Mouse (Mus musculus) neural tube, embryonic 14.5 days (tissue): ENCODE measurements around the gene Il10. TPM values are rescaled to one million over a fixed set of nuclear protein-coding genes. Genes with fewer than 3 reads are reported as not detected.
"Not testable (repeated sequence)": the region's sequence is repeated elsewhere in the genome, so short reads cannot be mapped to it uniquely, and the experiment has no call there.

Experiments
- ATAC-seq: fragments of 200-750 bp; cut with Nextera tagmentation; 2 replicates; pipeline ENCODE4 v1.8.0; 2017; ENCODE audit warnings: low read depth, mild to moderate bottlenecking, moderate TSS enrichment, moderate library complexity
- H3K27ac ChIP-seq: fragments of 300-500 bp; sonication (generic); 2 replicates; pipeline ENCODE4 v1.5.1; 2014; ENCODE audit warnings: low read depth, mild to moderate bottlenecking, control low read depth, low read length, moderate library complexity, mixed read lengths
- H3K27me3 ChIP-seq: fragments of 300-500 bp; sonication (generic); 2 replicates; pipeline ENCODE4 v1.6.1; 2014; ENCODE audit warnings: low read length; ENCODE audit not compliant: control insufficient read depth, insufficient read depth
- H3K36me3 ChIP-seq: fragments of 300-500 bp; sonication (generic); 2 replicates; pipeline ENCODE4 v1.6.1; 2014; ENCODE audit warnings: low read length, mixed read lengths; ENCODE audit not compliant: control insufficient read depth, insufficient read depth
- H3K4me1 ChIP-seq: fragments of 300-500 bp; sonication (generic); 2 replicates; pipeline ENCODE4 v1.6.1; 2014; ENCODE audit warnings: low read length; ENCODE audit not compliant: control insufficient read depth, insufficient read depth
- H3K4me2 ChIP-seq: fragments of 300-500 bp; sonication (generic); 2 replicates; pipeline ENCODE4 v1.6.1; 2014; ENCODE audit warnings: mild to moderate bottlenecking, low read depth, low read length, control low read depth
- H3K4me3 ChIP-seq: fragments of 300-500 bp; sonication (generic); 2 replicates; pipeline ENCODE4 v1.5.1; 2014; ENCODE audit warnings: low read depth, low read length, control low read depth, mixed read lengths
- H3K9ac ChIP-seq: fragments of 300-500 bp; sonication (generic); replicated peaks from 2 replicates; pipeline ENCODE4 v1.6.1; 2014; ENCODE audit warnings: low read depth, mild to moderate bottlenecking, control low read depth, low read length, mixed read lengths
- H3K9me3 ChIP-seq: fragments of 300-500 bp; sonication (generic); 2 replicates; pipeline ENCODE4 v1.6.1; 2016; ENCODE audit warnings: low read length; ENCODE audit not compliant: control insufficient read depth
- WGBS: fragments of 180-500 bp; shearing (Covaris S2); extraction: QIAGEN DNeasy Blood & Tissue Kit; methylation state at CpG from one replicate; pipeline ENCODE4 v1.1.7; 2014; 5-methylcytosine and 5-hydroxymethylcytosine counted together
- polyA plus RNA-seq: library from polyadenylated mRNA; unstranded; fragments of >200 nt; fragmentation: Nextera tagmentation; extraction: Ambion mirVana; gene quantifications from 2 replicates; pipeline ENCODE4 v1.2.1, GENCODE M21; 2014

Gene Il10
- polyA plus RNA-seq, 1 experiment from 2014 or later = not detected

DNA sequence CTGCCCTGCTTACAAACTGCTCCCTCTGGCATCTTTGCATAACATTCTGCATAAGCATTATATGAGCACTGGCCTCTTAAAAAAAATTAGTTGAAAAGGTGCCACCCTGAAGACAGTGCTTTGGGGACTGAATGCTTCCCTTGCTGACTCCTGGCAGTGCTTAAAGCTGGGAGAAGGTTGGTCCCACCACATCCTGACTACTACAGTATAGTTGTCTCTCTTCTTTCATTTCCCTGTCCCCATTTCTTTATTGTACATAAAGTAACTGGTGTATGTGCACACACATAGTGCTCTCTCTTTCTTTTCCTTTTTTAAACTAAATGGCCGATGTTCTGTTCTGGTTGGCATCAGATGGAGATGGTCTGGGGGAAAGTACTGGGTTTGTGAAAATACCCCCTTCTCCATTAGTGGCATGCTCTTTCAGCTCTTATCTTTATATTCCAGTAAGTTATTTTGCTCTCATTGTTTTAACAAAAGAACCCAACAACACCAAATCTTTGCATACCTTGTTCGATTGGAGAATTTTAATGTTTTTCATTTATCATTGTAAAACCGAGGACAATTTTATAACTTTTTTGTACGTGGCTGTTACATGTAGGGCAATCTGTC lies 3.7 kb downstream of the Il10 start:
- not testable (repeated sequence) for H3K4me1 ChIP-seq, H3K9ac ChIP-seq, H3K27ac ChIP-seq, H3K4me2 ChIP-seq, H3K36me3 ChIP-seq, H3K27me3 ChIP-seq, H3K4me3 ChIP-seq, H3K9me3 ChIP-seq, ATAC-seq
- 87% methylated on average over 4 of the region's 4 CpGs for WGBS

- H3K36me3 ChIP-seq = no peaks in the 10 kb centered on the region
- no peak overlapping the region for H3K4me2 ChIP-seq
- no peak overlapping the region for H3K27ac ChIP-seq
- WGBS = 80% methylated on average over 8 of the region's 8 CpGs
- no peaks in the 10 kb centered on the region for H3K9me3 ChIP-seq
- H3K9ac ChIP-seq = no peak overlapping the region
- no peak for ATAC-seq
- H3K4me3 ChIP-seq = no peak overlapping the region
- H3K4me1 ChIP-seq = no peaks in the 10 kb centered on the region
- no peaks in the 10 kb centered on the region for H3K27me3 ChIP-seq
Measured at GRCm38 (mm10) chr1:131024900-131025842, 5.5 kb downstream of the Il10 start.

- 76% methylated on average over 4 of the region's 4 CpGs for WGBS
- no peak overlapping the region for H3K4me3 ChIP-seq
Measured at GRCm38 (mm10) chr1:131025843-131026190, 6.2 kb downstream of the Il10 start.

GRCm38 (mm10) chr1:131029215-131029614 lies 9.6 kb downstream of the Il10 start:
- no peak overlapping the region for H3K4me2 ChIP-seq
- no peaks in the 10 kb centered on the region for H3K36me3 ChIP-seq
- H3K27ac ChIP-seq = no peak overlapping the region
- ATAC-seq = no peak
- WGBS = 88% methylated on average over 3 of the region's 3 CpGs
- H3K4me3 ChIP-seq = no peak overlapping the region
- no peaks in the 10 kb centered on the region for H3K4me1 ChIP-seq
- no peak overlapping the region for H3K9ac ChIP-seq
- no peaks in the 10 kb centered on the region for H3K9me3 ChIP-seq
- H3K27me3 ChIP-seq = no peaks in the 10 kb centered on the region

More at GRCm38 (mm10) chr1:131025843-131026190, 6.2 kb downstream of the Il10 start:
- Histone ChIP-seq H3K4me1 (no peaks in the 10 kb centered on the region), H3K9me3 (no peaks in the 10 kb centered on the region), H3K9ac (no peak overlapping the region), H3K36me3 (no peaks in the 10 kb centered on the region), H3K27me3 (no peaks in the 10 kb centered on the region), H3K27ac (no peak overlapping the region), H3K4me2 (no peak overlapping the region)
- no peak for ATAC-seq

DNA sequence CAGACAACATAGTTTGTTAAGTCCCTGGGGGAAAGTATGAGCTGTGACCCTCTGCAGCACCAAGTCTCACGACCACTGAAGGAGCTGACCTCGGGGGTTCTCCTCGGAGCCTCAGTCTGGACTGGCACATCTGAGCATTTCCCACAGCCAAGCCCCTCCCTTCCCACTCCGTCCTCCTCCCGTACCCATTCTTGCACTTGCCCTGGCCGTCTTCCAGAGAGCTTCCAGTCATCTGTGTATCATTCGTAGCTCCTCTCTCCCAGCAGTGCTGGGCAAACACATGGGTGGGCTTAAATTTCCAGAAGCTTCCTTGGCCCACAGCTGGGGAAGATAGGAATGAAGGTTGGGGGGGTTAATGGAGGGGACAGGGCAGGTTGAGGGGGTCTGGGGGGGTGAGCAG lies 10.6 kb downstream of the Il10 start:
- Histone ChIP-seq H3K4me2 (no peak overlapping the region), H3K4me1 (no peaks in the 10 kb centered on the region), H3K27me3 (no peaks in the 10 kb centered on the region), H3K4me3 (no peak overlapping the region), H3K27ac (no peak overlapping the region), H3K36me3 (no peaks in the 10 kb centered on the region), H3K9ac (no peak overlapping the region), H3K9me3 (no peaks in the 10 kb centered on the region)
- WGBS = 59% methylated on average over 7 of the region's 7 CpGs
- no peak for ATAC-seq

DNA sequence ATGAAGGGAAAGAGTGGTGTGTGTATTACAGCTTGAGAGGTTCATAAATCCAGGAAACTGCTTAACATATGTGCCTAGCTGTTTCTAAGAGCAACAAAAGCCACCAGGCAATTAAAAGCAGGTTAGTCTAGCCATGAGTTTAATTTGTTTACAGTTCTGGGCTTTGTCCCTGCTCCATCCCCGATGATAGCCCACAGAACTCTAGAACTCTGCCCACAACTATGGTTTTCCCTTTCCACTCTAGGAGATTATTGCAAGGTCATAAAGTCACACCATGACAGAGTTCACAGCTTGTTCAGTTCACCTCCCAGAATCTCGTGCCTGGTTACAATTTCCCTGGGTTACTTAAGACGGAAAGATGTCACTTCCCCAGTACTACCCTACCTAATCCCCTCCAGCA lies 11.6 kb downstream of the Il10 start:
- 50% methylated on average over 3 of the region's 3 CpGs for WGBS
- H3K27me3 ChIP-seq = no peaks in the 10 kb centered on the region
- no peak overlapping the region for H3K4me2 ChIP-seq
- H3K27ac ChIP-seq = no peak overlapping the region
- H3K9ac ChIP-seq = no peak overlapping the region
- ATAC-seq = no peak
- H3K36me3 ChIP-seq = no peaks in the 10 kb centered on the region
- no peaks in the 10 kb centered on the region for H3K4me1 ChIP-seq
- no peaks in the 10 kb centered on the region for H3K9me3 ChIP-seq
- no peak overlapping the region for H3K4me3 ChIP-seq

- no peak overlapping the region for H3K4me3 ChIP-seq
- WGBS = 94% methylated on average over 5 of the region's 5 CpGs
- H3K9ac ChIP-seq = no peak overlapping the region
- no peak overlapping the region for H3K4me2 ChIP-seq
- H3K4me1 ChIP-seq = no peaks in the 10 kb centered on the region
- H3K27me3 ChIP-seq = no peaks in the 10 kb centered on the region
- no peak overlapping the region for H3K27ac ChIP-seq
- no peaks in the 10 kb centered on the region for H3K9me3 ChIP-seq
- no peak for ATAC-seq
- H3K36me3 ChIP-seq = no peaks in the 10 kb centered on the region
Measured at GRCm38 (mm10) chr1:131038001-131038400, 18.4 kb downstream of the Il10 start.

GRCm38 (mm10) chr1:131038415-131039017 lies 18.9 kb downstream of the Il10 start:
- Histone ChIP-seq H3K4me1 (no peaks in the 10 kb centered on the region), H3K36me3 (no peaks in the 10 kb centered on the region), H3K27ac (no peak overlapping the region), H3K9me3 (no peaks in the 10 kb centered on the region), H3K27me3 (no peaks in the 10 kb centered on the region), H3K9ac (no peak overlapping the region), H3K4me2 (no peak overlapping the region), H3K4me3 (no peak overlapping the region)
- WGBS = 94% methylated on average over 10 of the region's 10 CpGs
- no peak for ATAC-seq

GRCm38 (mm10) chr1:131039479-131039878 lies 19.8 kb downstream of the Il10 start:
- no peaks in the 10 kb centered on the region for H3K27me3 ChIP-seq
- H3K9me3 ChIP-seq = no peaks in the 10 kb centered on the region
- no peak overlapping the region for H3K4me2 ChIP-seq
- 85% methylated on average over 5 of the region's 5 CpGs for WGBS
- no peak overlapping the region for H3K9ac ChIP-seq
- ATAC-seq = no peak
- no peak overlapping the region for H3K4me3 ChIP-seq
- H3K27ac ChIP-seq = no peak overlapping the region
- H3K4me1 ChIP-seq = no peaks in the 10 kb centered on the region
- no peaks in the 10 kb centered on the region for H3K36me3 ChIP-seq
